10 mouse cellular contexts compared by ENCODE assay signal in genomic region chr7:127869149-127869810, GRCm38 (mm10). TPM values are rescaled to one million over a fixed set of nuclear protein-coding genes. Genes with fewer than 3 reads are reported as not detected.
DNase-seq lines count a peak whose midpoint lies in the region; ATAC-seq lines count a peak whose summit lies in the region.
"Had no signal": no experiment of that assay in that cellular context is flagged by ENCODE, and none has a peak within 500 bp of the region (broad histone marks: within the 10 kb centered on the region; RNA-seq: fewer than 3 reads in every experiment).

No protein-coding gene starts in this region.

- no peak overlapping the region for H3K4me3 ChIP-seq in forebrain, embryonic 14.5 days (ENCODE audit: low read depth, low read length)
- no peak overlapping the region for H3K4me3 ChIP-seq in forebrain, embryonic 12.5 days (replicated peaks)
- no peak overlapping the region for H3K4me3 ChIP-seq in limb, embryonic 13.5 days
- no peak overlapping the region for H3K4me3 ChIP-seq in limb, embryonic 10.5 days
- no peak overlapping the region for H3K4me3 ChIP-seq in heart, embryonic 15.5 days

- peaks cover 7% of the 10 kb centered on the region for H3K4me1 ChIP-seq in forebrain, embryonic 14.5 days (ENCODE audit: control insufficient read depth, insufficient read depth, low read length)
- peaks cover 13% of the 10 kb centered on the region for H3K4me1 ChIP-seq in forebrain, embryonic 12.5 days
- H3K4me1 ChIP-seq in limb, embryonic 13.5 days, result peaks cover 8% of the 10 kb centered on the region
- peaks cover 12% of the 10 kb centered on the region for H3K4me1 ChIP-seq in limb, embryonic 10.5 days
- H3K4me1 ChIP-seq in heart, embryonic 15.5 days (replicated peaks), result peaks cover 17% of the 10 kb centered on the region

- no peaks in the 10 kb centered on the region for H3K9me3 ChIP-seq in forebrain, embryonic 14.5 days (replicated peaks; ENCODE audit: control insufficient read depth, low read length)
- H3K9me3 ChIP-seq in forebrain, embryonic 12.5 days, result no peaks in the 10 kb centered on the region
- H3K9me3 ChIP-seq in limb, embryonic 13.5 days, result no peaks in the 10 kb centered on the region
- H3K9me3 ChIP-seq in limb, embryonic 10.5 days (replicated peaks), result no peaks in the 10 kb centered on the region
- H3K9me3 ChIP-seq in heart, embryonic 15.5 days (replicated peaks), result no peaks in the 10 kb centered on the region

- peaks cover 67% of the 10 kb centered on the region for H3K36me3 ChIP-seq in forebrain, embryonic 14.5 days (ENCODE audit: control insufficient read depth, insufficient read depth, low read length)
- H3K36me3 ChIP-seq in forebrain, embryonic 12.5 days (replicated peaks), result peaks cover 62% of the 10 kb centered on the region
- H3K36me3 ChIP-seq in limb, embryonic 13.5 days, result peaks cover 66% of the 10 kb centered on the region
- peaks cover 95% of the 10 kb centered on the region for H3K36me3 ChIP-seq in limb, embryonic 10.5 days
- H3K36me3 ChIP-seq in heart, embryonic 15.5 days, result peaks cover 24% of the 10 kb centered on the region

- 63% methylated on average over 3 of the region's 3 CpGs for WGBS in forebrain, embryonic 14.5 days
- WGBS in forebrain, embryonic 12.5 days, result 82% methylated on average over 3 of the region's 3 CpGs
- WGBS in limb, embryonic 13.5 days, result 79% methylated on average over 3 of the region's 3 CpGs
- WGBS in limb, embryonic 10.5 days, result 88% methylated on average over 3 of the region's 3 CpGs
- WGBS in heart, embryonic 15.5 days, result 56% methylated on average over 3 of the region's 3 CpGs

- peak; percentile 17 for DNase-seq in forebrain, embryonic 14.5 days (ENCODE audit: low spot score)
- no peak for DNase-seq in limb, embryonic 10.5 days (ENCODE audit: low spot score)
- peak; percentile 30 for DNase-seq in retina, embryonic 14.5 days (ENCODE audit: low spot score)
- DNase-seq in natural killer cell, adult 2 months (ENCODE audit: low spot score in 2 of 2), result no peak
- no peak for DNase-seq in thymus, postnatal 14 days
- DNase-seq: embryo, embryonic 11 days had no signal

- ATAC-seq in forebrain, embryonic 14.5 days, result no peak
- no peak for ATAC-seq in forebrain, embryonic 12.5 days (ENCODE audit: low FRiP score)
- peak; percentile 67; the same call in 1 of the 2 replicates for ATAC-seq in limb, embryonic 13.5 days (ENCODE audit: low FRiP score, low read depth)
- 0 out of 2 replicates have a peak, but pooled peaks have one; percentile 43 for ATAC-seq in heart, embryonic 15.5 days (replicated peaks; ENCODE audit: insufficient number of reproducible peaks, insufficient read depth, low FRiP score, low read depth)
- ATAC-seq: inflammation-experienced regulatory T-cells, adult 6 months had no signal

- no peak overlapping the region for H3K4me2 ChIP-seq in forebrain, embryonic 14.5 days (ENCODE audit: low read length)
- H3K4me2 ChIP-seq in forebrain, embryonic 12.5 days, result no peak overlapping the region
- no peak overlapping the region for H3K4me2 ChIP-seq in limb, embryonic 13.5 days (replicated peaks)
- H3K4me2 ChIP-seq in heart, embryonic 15.5 days, result no peak overlapping the region

- no peaks in the 10 kb centered on the region for H3K27me3 ChIP-seq in forebrain, embryonic 14.5 days (replicated peaks; ENCODE audit: control insufficient read depth, insufficient read depth, low read length)
- H3K27me3 ChIP-seq in forebrain, embryonic 12.5 days, result no peaks in the 10 kb centered on the region
- no peaks in the 10 kb centered on the region for H3K27me3 ChIP-seq in limb, embryonic 13.5 days
- no peaks in the 10 kb centered on the region for H3K27me3 ChIP-seq in limb, embryonic 10.5 days (ENCODE audit: low read depth, poor library complexity, severe bottlenecking)
- H3K27me3 ChIP-seq in heart, embryonic 15.5 days, result no peaks in the 10 kb centered on the region

- H3K27ac ChIP-seq in forebrain, embryonic 14.5 days (ENCODE audit: low read depth, low read length), result peak overlapping the region; percentile 17; the same call in 1 of the 2 replicates
- H3K27ac ChIP-seq in forebrain, embryonic 12.5 days, result no peak overlapping the region
- H3K27ac ChIP-seq in limb, embryonic 13.5 days, result no peak overlapping the region
- no peak overlapping the region for H3K27ac ChIP-seq in limb, embryonic 10.5 days
- peak overlapping the region; percentile 31; the same call in 1 of the 2 replicates for H3K27ac ChIP-seq in heart, embryonic 15.5 days

- H3K9ac ChIP-seq in forebrain, embryonic 14.5 days (ENCODE audit: low read length), result no peak overlapping the region
- no peak overlapping the region for H3K9ac ChIP-seq in forebrain, embryonic 12.5 days
- H3K9ac ChIP-seq in limb, embryonic 13.5 days, result 0 out of 2 replicates have a peak overlapping the region, but pooled peaks have one; percentile 8
- H3K9ac ChIP-seq in heart, embryonic 15.5 days, result no peak overlapping the region

RNA-seq across cellular contexts. Expression of gene Zfp646, which starts 6.7 kb away (rescaled TPM):
- polyA plus RNA-seq in forebrain, embryonic 14.5 days (2014; fragmentation: Nextera tagmentation; extraction: Ambion mirVana), result 12.0 and 16.8 TPM in 2 replicates
- polyA plus RNA-seq in forebrain, embryonic 12.5 days (2016; fragmentation: Nextera tagmentation; extraction: Ambion mirVana), result 22.2 and 26.6 TPM in 2 replicates
- polyA plus RNA-seq in limb, embryonic 13.5 days (2015; fragmentation: Nextera tagmentation; extraction: Ambion mirVana), result 10.5 and 11.6 TPM in 2 replicates
- polyA plus RNA-seq in limb, embryonic 10.5 days (2016; fragmentation: Nextera tagmentation; extraction: Ambion mirVana), result 20.0 and 20.3 TPM in 2 replicates
- 5.3 and 7.0 TPM in 2 replicates for polyA plus RNA-seq in heart, embryonic 15.5 days (2015; fragmentation: Nextera tagmentation; extraction: Ambion mirVana)

RNA-seq across cellular contexts. Expression of gene Zfp668, which starts 7.3 kb away (rescaled TPM):
- polyA plus RNA-seq in forebrain, embryonic 14.5 days (2014; fragmentation: Nextera tagmentation; extraction: Ambion mirVana), result 24.1 and 29.1 TPM in 2 replicates
- 33.9 and 38.2 TPM in 2 replicates for polyA plus RNA-seq in forebrain, embryonic 12.5 days (2016; fragmentation: Nextera tagmentation; extraction: Ambion mirVana)
- 23.0 and 24.4 TPM in 2 replicates for polyA plus RNA-seq in limb, embryonic 13.5 days (2015; fragmentation: Nextera tagmentation; extraction: Ambion mirVana)
- polyA plus RNA-seq in limb, embryonic 10.5 days (2016; fragmentation: Nextera tagmentation; extraction: Ambion mirVana), result 47.9 and 48.0 TPM in 2 replicates
- 7.9 and 11.1 TPM in 2 replicates for polyA plus RNA-seq in heart, embryonic 15.5 days (2015; fragmentation: Nextera tagmentation; extraction: Ambion mirVana)

RNA-seq across cellular contexts. Expression of gene Prss53, which starts 21.5 kb away (rescaled TPM):
- polyA plus RNA-seq in forebrain, embryonic 14.5 days (2014; fragmentation: Nextera tagmentation; extraction: Ambion mirVana), result 0.61 and 0.63 TPM in 2 replicates
- 0.49 and 0.77 TPM in 2 replicates for polyA plus RNA-seq in forebrain, embryonic 12.5 days (2016; fragmentation: Nextera tagmentation; extraction: Ambion mirVana)
- 1.9 and 2.1 TPM in 2 replicates for polyA plus RNA-seq in limb, embryonic 13.5 days (2015; fragmentation: Nextera tagmentation; extraction: Ambion mirVana)
- polyA plus RNA-seq in limb, embryonic 10.5 days (2016; fragmentation: Nextera tagmentation; extraction: Ambion mirVana), result 0.50 and 0.75 TPM in 2 replicates
- 1.2 and 1.7 TPM in 2 replicates for polyA plus RNA-seq in heart, embryonic 15.5 days (2015; fragmentation: Nextera tagmentation; extraction: Ambion mirVana)

RNA-seq across cellular contexts. Expression of gene Gm21974, which starts 26.0 kb away (rescaled TPM):
- not detected in 2 replicates for polyA plus RNA-seq in forebrain, embryonic 14.5 days (2014; fragmentation: Nextera tagmentation; extraction: Ambion mirVana)
- not detected in 2 replicates for polyA plus RNA-seq in forebrain, embryonic 12.5 days (2016; fragmentation: Nextera tagmentation; extraction: Ambion mirVana)
- not detected in 2 replicates for polyA plus RNA-seq in limb, embryonic 13.5 days (2015; fragmentation: Nextera tagmentation; extraction: Ambion mirVana)
- polyA plus RNA-seq in limb, embryonic 10.5 days (2016; fragmentation: Nextera tagmentation; extraction: Ambion mirVana), result not detected in 2 replicates
- polyA plus RNA-seq in heart, embryonic 15.5 days (2015; fragmentation: Nextera tagmentation; extraction: Ambion mirVana), result not detected in 2 replicates
- polyA plus RNA-seq: inflammation-experienced regulatory T-cells, adult 6 months had no signal

RNA-seq across cellular contexts. Expression of gene Vkorc1, which starts 26.1 kb away (rescaled TPM):
- 61.5 and 69.9 TPM in 2 replicates for polyA plus RNA-seq in forebrain, embryonic 14.5 days (2014; fragmentation: Nextera tagmentation; extraction: Ambion mirVana)
- 36.6 and 46.6 TPM in 2 replicates for polyA plus RNA-seq in forebrain, embryonic 12.5 days (2016; fragmentation: Nextera tagmentation; extraction: Ambion mirVana)
- 159 and 174 TPM in 2 replicates for polyA plus RNA-seq in limb, embryonic 13.5 days (2015; fragmentation: Nextera tagmentation; extraction: Ambion mirVana)
- polyA plus RNA-seq in limb, embryonic 10.5 days (2016; fragmentation: Nextera tagmentation; extraction: Ambion mirVana), result 48.3 and 51.8 TPM in 2 replicates
- 95.9 and 126 TPM in 2 replicates for polyA plus RNA-seq in heart, embryonic 15.5 days (2015; fragmentation: Nextera tagmentation; extraction: Ambion mirVana)

Comparison
In these comparisons a context has a peak if more than half of its experiments do, and no peak if none do; other contexts are left out.
1. H3K27ac ChIP-seq: peak in forebrain, embryonic 14.5 days (single experiment) and heart, embryonic 15.5 days (single experiment); none in forebrain, embryonic 12.5 days (single experiment), limb, embryonic 13.5 days (single experiment) and limb, embryonic 10.5 days (single experiment).
2. ATAC-seq: peak in limb, embryonic 13.5 days (single experiment) and heart, embryonic 15.5 days (single experiment); none in forebrain, embryonic 14.5 days (single experiment) and forebrain, embryonic 12.5 days (single experiment).
3. DNase-seq: peak in forebrain, embryonic 14.5 days (single experiment) and retina, embryonic 14.5 days (single experiment); none in limb, embryonic 10.5 days (single experiment), natural killer cell, adult 2 months (0 of 2) and thymus, postnatal 14 days (single experiment).